Mouse (Mus musculus): Measurements from ENCODE around the gene Sec14l1. TPM values are rescaled to one million over a fixed set of nuclear protein-coding genes. Genes with fewer than 3 reads are reported as not detected.

Gene Sec14l1
- total RNA-seq, 2 experiments from 2014 or later = 10.8 to 12.8 TPM

Other genes with a start within 250 kb of the Sec14l1 start
- not detected in 2 replicates for gene Mgat5b, start 196.3 kb upstream of the Sec14l1 start, total RNA-seq (2014; fragmentation: Nextera tagmentation)
- gene Mgat5b, start 196.3 kb upstream of the Sec14l1 start, total RNA-seq (2017) = not detected in 2 replicates
- 139 and 145 TPM in 2 replicates for gene Sept9, start 84.5 kb downstream of the Sec14l1 start, total RNA-seq (2014; fragmentation: Nextera tagmentation)
- 124 and 141 TPM in 2 replicates for gene Sept9, start 84.5 kb downstream of the Sec14l1 start, total RNA-seq (2017)

Data from granulocyte monocyte progenitor cell, adult 5-6 weeks (primary cell).